ENCODE assay signal across 8 mouse cellular contexts in the genomic region with DNA sequence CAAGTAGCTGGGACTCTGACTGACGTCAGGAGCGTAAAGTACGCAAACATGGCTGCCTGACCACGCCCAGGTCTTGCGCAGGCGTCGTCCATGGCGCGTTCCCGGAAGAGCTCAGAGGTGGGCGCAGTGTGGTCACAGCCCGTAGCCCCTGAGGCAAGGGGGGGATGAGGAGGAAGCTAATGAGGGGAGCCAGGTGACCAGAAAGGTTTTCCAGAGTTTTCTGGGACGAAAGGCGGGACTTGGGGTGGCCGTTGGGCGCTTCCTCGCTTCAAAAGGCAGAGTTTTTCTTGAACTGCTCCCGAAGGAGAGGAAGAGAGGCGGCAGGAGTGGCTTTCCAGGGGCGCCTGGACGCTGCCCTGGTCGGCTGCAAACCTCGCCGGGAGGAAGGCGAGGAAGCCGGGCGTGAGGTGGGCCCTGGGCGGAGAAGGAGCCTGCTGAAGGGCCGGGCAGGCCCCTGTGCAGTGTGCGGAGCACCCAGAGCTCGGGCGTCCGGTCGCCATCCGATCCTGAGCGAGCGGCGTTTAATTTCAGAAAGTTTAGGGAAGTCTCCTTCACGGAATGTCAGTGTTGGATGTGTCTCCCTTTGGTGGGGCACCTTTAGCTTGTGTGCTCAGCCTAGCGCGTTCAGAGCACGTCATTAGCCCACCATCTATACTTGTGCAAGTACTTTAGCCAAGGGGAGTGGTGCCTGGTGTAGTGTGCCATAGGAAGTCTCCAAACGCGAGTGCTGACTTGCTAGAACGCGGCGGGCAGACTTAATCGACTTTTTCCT. TPM values are rescaled to one million over a fixed set of nuclear protein-coding genes. Genes with fewer than 3 reads are reported as not detected.
DNase-seq lines count a peak whose midpoint lies in the region; ATAC-seq lines count a peak whose summit lies in the region.

A gene (plus strand): TSS at position 33 of the 772 bp plus-strand sequence.

- peaks cover 5% of the 10 kb centered on the region for H3K36me3 ChIP-seq in intestine, embryonic 14.5 days (ENCODE audit: control insufficient read depth, insufficient read depth, low read length)

- ATAC-seq in intestine, embryonic 14.5 days (replicated peaks; ENCODE audit: low FRiP score, low TSS enrichment, low read depth): peak; percentile 97

- intact Hi-C loops in left cerebral cortex, postnatal 14 days (cut with DNase I): loop anchor here (5.0 to 10.0 kb wide), 2 partner anchors 50 to 127 kb away; no protein-coding TSS in a partner anchor

- H3K27ac ChIP-seq in intestine, embryonic 14.5 days (ENCODE audit: low read depth): peak within 1 kb of the TSS; percentile 91

- no peaks in the 10 kb centered on the region for H3K4me1 ChIP-seq in intestine, embryonic 14.5 days (replicated peaks; ENCODE audit: control insufficient read depth, insufficient read depth, low read length)

- H3K4me3 ChIP-seq in intestine, embryonic 14.5 days (ENCODE audit: low read depth, low read length): peak within 1 kb of the TSS; percentile 63

- under 1% methylated on average over 48 of the region's 48 CpGs for WGBS in intestine, embryonic 14.5 days

- H3K4me2 ChIP-seq in intestine, embryonic 14.5 days (ENCODE audit: low read length): peak within 1 kb of the TSS; percentile 79

- peak within 1 kb of the TSS; percentile 76 for H3K9ac ChIP-seq in intestine, embryonic 14.5 days (ENCODE audit: low read length)

- H3K27me3 ChIP-seq in intestine, embryonic 14.5 days (replicated peaks; ENCODE audit: control insufficient read depth, insufficient read depth, low read length): 0 out of 2 replicates have a peak, but pooled peaks cover 2% of the 10 kb centered on the region

- DNase-seq in adrenal gland, adult (ENCODE audit: inconsistent age in 2 of 2, low spot score in 1 of 2): peak; percentile 87 to 95
- peak; percentile 93 for DNase-seq in embryo, embryonic 10.5 days (ENCODE audit: low spot score)
- peak; percentile 79 for DNase-seq in gastrocnemius, postnatal 25 days
- DNase-seq in intestine, embryonic 14.5 days (ENCODE audit: low spot score): peak; percentile 94
- peak; percentile 84 to 87 for DNase-seq in left cerebral cortex, postnatal 14 days (ENCODE audit: low spot score in 2 of 2)
- peak; percentile 89 for DNase-seq in mesoderm, embryonic 11.5 days (ENCODE audit: low read depth, low spot score)
- peak; percentile 79 to 82 for DNase-seq in right cerebral cortex, postnatal 36 days (ENCODE audit: low spot score in 2 of 2)
- DNase-seq in yolk sac, embryonic 10.5 days (ENCODE audit: low spot score): peak; percentile 89

- H3K9me3 ChIP-seq in intestine, embryonic 14.5 days (ENCODE audit: control insufficient read depth, low read length): no peaks in the 10 kb centered on the region

RNA-seq across cellular contexts. Expression of the gene that starts here (rescaled TPM):
- total RNA-seq in gastrocnemius, postnatal 25 days (2021): 10 to 100 TPM; 12.2 to 14.5 TPM
- 40.7 and 46.7 TPM in 2 replicates for polyA plus RNA-seq in intestine, embryonic 14.5 days (2014; fragmentation: Nextera tagmentation; extraction: Ambion mirVana)
- 10 to 100 TPM; 31.7 to 33.9 TPM for total RNA-seq in left cerebral cortex, postnatal 14 days (2021)

Comparison
In these comparisons a context has a peak if more than half of its experiments do, and no peak if none do; other contexts are left out.
1. Peak in every context shown above with its lines: DNase-seq, ATAC-seq, H3K4me3 ChIP-seq and H3K27ac ChIP-seq.